Mouse (Mus musculus): ENCODE data around the gene Prr14l. TPM values are rescaled to one million over a fixed set of nuclear protein-coding genes. Genes with fewer than 3 reads are reported as not detected.
"Not testable (repeated sequence)": the region's sequence is repeated elsewhere in the genome, so short reads cannot be mapped to it uniquely, and the experiment has no call there.

Prr14l gene
- total RNA-seq, 2 experiments from 2014 or later = 53.9 to 55.0 TPM

DNA sequence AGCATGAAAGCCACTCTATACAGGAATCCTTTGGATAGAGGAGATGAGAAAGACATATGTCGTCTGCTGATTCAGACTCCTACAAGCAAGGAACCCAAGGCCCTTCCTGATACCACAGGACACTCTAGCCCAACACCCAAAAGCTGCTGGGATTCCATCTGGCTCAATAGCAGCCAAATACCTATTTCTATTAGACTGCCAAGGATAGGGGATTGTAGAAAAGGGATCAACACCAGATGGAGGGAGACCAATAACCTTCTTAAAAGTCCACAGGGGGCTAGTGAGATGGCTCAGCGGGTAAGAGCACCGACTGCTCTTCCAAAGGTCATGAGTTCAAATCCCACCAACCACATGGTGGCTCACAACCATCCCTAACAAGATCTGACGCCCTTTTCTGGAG lies 38.7 kb downstream of the Prr14l start:
- DNase-seq (ENCODE audit: extremely low spot score in 1 of 2, low spot score in 1 of 2) = no peak

DNA sequence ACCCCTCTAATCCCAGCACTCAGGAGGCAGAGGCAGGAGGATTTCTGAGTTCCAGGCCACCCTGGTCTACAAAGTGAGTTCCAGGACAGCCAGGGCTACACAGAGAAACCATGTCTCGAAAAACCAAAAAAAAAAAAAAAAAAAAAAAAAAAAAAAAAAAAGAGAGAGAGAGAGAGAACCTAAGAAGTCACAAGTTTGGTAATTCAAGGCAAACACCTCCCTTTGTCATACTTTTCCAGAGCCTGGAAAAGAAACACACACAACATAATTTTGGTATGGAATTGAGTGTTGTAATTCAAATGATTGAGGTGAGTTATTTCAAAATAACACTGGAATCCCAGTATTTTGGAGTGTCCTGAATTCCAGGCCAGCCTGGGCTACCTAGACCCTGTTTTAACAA lies 67.6 kb downstream of the Prr14l start:
- DNase-seq (ENCODE audit: extremely low spot score in 1 of 2, low spot score in 1 of 2) = not testable (repeated sequence)

DNA sequence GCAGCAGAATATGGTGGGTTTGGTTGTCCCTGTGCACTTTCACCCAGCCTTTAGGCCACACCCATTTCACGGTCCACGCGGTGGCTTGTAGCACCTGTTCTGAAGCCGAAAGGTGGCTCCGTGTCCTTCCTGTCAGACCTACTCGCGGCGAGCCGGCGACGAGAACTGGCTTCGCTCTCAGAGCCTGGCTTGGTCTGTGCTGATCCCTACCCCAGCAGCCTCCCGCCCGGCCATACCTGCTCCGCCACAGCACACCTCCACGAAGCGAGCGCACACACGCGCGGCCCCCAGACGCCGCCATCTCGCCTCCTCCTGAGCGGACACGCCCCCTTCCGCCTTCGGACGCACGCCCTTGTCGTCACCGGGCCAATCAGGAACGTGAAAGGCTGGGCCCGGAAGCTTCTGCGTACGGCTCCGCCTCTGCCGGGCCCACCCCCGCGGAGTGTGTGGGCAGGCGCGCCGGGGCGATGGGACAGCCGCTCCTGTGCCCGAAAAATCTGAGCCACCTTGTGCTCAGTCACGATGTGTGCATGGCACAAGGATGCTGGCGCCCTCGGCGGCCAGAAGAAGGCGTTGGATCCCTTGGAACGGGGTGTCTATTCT lies 68.6 kb downstream of the Prr14l start, which contains the start of gene Pisd:
Gene Pisd (minus strand): TSS at position 334 of the 603 bp plus-strand sequence.
- DNase-seq (ENCODE audit: extremely low spot score in 1 of 2, low spot score in 1 of 2) = peak; percentile 91 to 93

DNA sequence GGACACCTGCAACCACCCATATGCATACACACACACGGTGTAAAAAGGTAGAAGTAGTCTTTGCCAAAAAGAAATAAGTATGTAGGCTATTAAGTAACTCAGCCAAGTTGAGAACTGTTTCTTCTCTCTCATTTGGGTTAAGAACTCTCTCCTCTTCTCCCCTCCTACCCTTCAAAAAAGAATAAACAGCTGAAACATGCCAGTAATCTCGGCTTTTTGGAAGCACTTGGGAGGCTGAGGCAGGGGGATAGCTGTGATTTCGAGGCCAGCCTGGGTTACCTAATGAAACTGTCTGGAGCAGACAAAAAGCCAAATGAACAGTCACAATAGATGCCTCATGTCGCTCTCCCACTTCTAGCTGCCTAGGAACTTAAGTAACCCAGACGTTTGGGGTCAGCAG lies 69.3 kb downstream of the Prr14l start:
- no peak for DNase-seq (ENCODE audit: extremely low spot score in 1 of 2, low spot score in 1 of 2)

DNA sequence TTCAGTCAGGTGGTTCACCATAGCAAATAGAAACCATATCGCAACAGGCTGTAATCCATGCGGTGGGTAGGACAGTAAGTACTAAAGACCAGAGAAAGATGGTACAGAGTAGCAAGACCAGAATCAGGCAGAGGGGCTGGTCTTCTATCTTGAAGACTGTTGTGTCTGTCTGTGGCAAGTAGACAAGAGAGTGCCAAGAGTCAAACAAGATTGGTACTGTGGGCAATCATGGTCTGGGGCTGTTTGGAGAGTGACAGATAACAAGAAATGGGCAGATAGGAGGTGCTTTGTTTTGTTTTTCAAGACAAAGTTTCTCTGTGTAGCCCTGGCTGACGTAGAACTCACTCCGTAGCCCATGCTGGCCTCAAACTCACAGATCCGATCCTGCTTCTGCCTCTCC lies 72.5 kb downstream of the Prr14l start:
- no peak for DNase-seq (ENCODE audit: extremely low spot score in 1 of 2, low spot score in 1 of 2)

DNA sequence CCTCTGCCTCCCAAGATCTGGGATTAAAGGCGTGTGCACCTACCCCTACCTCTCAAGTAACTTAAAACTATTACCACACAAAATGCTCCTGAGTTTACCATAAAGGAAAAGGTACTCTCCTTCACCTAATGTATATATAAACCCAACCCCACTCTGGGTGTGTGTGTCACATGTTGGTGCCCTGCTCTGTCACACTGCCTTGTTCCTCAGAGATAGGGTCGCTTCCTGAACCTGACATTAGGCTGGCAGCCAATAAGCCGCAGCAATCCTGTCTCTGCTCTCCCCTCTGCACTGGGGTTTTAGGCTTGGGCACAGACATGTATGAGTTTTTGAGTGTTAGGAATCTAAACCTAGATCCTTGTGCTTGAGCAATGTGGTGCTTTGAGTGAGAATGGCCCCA lies 75.9 kb downstream of the Prr14l start:
- DNase-seq (ENCODE audit: extremely low spot score in 1 of 2, low spot score in 1 of 2) = no peak

DNA sequence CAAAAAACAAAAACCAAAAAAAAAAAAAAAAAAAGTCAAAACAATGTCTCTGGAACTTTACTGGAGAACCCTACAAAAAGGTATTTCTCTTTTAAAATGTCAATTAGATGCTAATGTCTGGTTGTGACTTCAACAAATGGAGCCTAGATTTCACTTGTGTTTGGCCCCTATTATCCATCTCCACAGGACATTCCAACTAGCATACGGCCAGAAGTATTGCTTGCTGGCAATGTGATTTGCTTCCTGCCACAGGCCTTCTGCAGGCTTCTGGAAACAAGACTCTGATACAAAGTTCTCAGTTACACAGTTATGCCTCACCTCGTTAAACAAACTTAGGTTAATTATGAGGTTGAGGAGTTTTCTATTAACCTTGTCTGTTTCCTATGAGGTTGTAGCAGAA lies 81.7 kb downstream of the Prr14l start:
- no peak for DNase-seq (ENCODE audit: extremely low spot score in 1 of 2, low spot score in 1 of 2)

DNA sequence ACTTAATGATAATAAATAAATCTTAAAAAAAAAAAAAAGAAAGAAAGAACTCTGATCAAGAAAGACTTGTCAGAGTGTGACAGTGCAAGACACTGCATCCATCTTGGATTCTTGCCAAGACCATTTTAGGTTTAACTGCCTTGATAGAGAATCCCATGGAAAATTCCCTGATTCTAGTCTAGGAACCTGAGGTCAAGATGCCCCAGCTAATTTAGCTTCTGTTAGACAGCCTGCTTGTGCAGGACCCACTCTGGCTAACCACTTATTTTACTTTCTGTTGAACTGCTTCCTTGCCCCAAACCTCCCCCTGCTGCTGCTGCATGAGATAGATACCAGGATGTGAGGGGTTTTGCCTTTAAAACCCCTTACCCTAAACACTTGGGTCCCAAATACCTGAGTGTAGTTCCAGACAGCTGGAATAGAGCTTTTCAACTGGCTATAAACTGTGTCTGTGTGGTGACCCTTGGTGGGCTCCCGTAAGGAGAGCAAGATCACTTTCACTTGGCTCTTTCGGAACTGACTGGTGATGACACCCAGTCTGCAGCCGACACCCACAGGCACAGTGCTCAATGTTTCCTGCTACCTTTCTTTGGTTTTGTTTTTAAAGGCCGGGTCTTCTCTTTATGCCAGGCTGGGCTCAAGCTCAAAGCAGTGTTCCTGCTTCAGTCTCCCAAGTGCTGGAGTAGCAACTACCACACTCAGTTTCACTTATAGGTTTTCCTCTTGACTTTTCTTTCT lies 86.3 kb downstream of the Prr14l start:
- no peak for DNase-seq (ENCODE audit: extremely low spot score in 1 of 2, low spot score in 1 of 2)

DNA sequence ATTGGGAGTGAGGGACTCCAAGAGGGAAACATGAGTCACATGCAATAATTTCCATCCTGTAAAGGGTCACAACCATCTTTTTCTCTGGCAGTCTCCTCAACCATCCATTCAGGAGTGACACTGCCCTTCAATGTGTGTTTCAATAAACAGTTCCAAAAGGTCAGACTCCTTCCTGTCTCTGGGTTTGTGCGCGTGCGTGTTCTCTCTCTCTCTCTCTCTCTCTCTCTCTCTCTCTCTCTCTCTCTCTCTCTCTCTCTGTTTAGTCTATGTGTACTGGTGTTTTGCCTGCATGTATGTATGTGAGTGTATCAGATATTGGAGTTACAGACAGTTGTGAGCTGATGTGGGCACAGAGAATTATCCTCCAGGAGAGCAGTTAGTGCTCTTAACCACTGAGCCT lies 87.1 kb downstream of the Prr14l start:
- no peak for DNase-seq (ENCODE audit: extremely low spot score in 1 of 2, low spot score in 1 of 2)

DNA sequence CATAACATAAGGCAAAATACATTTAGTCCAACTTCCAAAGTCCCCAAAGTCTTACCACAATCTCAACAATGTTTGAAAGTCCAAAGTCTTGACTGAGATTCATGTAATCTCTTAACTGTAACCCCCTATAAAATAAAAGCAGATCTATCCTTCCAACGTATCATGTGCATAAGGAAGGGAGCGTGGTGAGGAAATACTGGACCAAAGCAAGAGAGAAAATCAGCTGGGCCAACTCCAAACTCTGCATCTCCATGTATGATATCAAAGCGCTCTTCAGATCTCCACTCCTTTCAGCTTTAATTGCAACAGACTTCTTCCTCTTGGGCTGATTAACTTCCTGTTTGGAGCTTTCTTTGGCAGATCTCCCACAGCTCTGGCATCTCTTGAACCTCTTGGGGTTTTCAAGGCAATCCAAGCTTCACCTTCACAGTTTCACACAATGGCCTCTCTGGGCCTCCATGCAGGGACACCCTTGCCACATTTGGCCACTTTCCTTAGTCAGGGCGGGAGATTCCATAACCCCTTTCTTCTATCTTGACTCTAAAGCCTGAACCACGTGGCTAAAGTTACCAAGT lies 92.4 kb downstream of the Prr14l start:
- DNase-seq (ENCODE audit: extremely low spot score in 1 of 2, low spot score in 1 of 2) = no peak

DNA sequence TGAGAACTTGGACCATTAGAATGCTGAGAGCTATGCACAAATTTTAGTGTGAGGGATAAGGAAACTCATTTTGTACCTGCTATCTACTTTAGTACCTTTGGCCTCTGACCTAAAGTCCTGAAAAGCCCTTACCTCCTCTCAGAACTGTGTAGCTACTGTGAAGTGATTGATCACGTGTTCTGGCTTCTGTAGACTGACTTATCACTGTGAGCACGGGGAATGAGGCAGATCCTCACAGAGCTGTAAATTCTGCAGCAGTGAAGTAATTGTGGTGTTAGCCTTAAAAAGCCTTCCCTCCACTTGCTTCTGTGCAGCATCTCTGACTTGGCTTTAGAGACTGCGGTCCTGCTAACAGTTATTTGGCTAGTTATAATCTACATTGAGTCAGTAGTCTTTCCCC lies 93.3 kb downstream of the Prr14l start:
- DNase-seq (ENCODE audit: extremely low spot score in 1 of 2, low spot score in 1 of 2) = no peak

DNA sequence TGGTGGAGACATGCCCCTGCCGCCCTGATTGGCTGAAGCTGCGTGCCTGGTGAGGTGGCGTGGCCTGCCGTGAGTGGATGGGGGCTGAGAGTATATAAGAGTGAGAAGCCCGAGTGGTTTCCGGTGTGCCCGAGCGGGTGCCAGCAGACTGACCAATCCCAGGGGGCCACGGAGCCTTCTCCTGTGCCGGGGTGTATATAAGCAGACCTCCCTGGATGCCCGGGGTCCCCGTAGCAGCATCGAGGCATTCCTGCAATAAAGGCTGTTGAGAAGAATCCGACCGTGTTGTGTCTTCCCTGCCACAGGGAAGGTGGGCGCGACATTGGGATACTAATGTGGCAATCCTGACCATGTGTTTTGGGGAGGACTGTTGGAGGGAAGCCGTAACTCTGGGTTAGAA lies 93.7 kb downstream of the Prr14l start:
- DNase-seq (ENCODE audit: extremely low spot score in 1 of 2, low spot score in 1 of 2) = not testable (repeated sequence)

DNA sequence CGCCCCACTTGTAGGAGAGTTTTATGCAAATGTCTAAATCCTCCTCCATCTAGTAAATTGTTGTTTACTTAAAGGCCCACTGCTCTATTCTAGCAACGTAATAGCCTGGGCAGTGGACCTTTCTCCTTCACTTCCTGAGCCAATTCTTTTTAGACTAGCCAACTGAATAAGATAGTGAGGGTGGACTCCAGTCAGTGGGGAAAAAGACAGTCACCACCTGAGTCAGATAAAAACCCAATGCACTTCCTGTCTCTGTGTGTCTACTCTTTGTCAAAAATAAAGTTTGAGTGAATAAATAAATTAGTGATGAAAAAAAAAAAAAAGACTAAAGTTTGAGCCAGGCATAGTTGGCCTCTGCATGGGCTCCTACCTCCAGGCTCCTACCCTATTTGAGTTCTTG lies 94.4 kb downstream of the Prr14l start:
- DNase-seq (ENCODE audit: extremely low spot score in 1 of 2, low spot score in 1 of 2) = no peak

DNA sequence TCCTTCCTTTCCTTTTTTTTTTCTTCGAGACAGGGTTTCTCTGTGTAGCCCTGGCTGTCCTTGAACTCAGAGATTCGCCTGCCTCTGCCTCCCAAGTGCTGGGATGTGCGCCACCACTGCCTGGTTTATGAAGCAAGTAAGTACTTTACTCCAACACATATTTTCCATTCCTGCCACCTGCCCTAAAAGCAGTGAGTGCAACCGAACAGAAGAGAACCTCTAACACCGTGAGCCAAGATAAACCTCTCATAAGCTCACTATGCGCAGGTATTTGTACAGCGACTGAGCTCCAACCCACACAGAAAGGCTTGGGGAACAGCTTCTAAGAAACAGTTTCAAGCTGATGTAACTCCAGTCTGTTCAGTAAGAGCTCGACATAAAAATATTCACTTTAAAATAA lies 97.9 kb downstream of the Prr14l start:
- DNase-seq (ENCODE audit: extremely low spot score in 1 of 2, low spot score in 1 of 2) = no peak

DNA sequence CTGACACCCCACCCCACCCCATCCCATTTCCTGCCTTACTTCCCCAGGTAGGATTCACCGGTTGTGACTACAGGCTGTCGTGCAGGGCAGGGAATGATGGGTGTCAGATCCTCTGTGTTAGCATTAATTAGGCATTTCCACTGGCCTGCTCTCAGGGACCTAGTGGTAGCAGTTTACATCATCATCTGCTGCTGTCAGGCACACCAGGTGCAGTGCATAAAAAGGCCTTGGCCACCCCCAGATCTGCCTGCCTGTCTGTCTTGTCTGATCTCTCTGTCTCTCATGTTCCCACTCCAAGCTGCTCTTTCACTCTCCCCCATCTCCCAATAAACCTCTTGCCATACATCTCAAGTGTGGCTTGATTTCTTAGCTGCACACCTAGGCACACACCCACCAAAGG lies 102.3 kb downstream of the Prr14l start:
- no peak for DNase-seq (ENCODE audit: extremely low spot score in 1 of 2, low spot score in 1 of 2)

DNA sequence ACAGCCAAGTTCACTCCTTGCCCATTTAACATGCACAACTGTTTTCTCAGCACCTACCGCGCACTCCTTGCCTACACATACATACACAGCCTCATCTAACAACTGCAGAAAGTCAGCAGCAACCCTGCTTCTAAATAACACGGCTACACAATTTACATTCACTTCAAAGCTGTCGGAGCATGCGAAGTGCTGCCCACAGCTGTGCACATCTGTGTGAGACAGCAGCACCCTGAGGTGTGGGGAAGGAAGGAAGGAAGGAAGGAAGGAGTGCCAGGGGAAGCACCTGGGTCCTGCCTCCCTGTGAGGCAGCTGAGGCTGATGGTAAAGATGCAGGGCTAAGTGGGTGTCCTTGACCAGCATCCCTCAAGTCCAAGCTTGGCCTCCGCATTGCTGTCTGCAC lies 105.1 kb downstream of the Prr14l start:
- DNase-seq (ENCODE audit: extremely low spot score in 1 of 2, low spot score in 1 of 2) = no peak

DNA sequence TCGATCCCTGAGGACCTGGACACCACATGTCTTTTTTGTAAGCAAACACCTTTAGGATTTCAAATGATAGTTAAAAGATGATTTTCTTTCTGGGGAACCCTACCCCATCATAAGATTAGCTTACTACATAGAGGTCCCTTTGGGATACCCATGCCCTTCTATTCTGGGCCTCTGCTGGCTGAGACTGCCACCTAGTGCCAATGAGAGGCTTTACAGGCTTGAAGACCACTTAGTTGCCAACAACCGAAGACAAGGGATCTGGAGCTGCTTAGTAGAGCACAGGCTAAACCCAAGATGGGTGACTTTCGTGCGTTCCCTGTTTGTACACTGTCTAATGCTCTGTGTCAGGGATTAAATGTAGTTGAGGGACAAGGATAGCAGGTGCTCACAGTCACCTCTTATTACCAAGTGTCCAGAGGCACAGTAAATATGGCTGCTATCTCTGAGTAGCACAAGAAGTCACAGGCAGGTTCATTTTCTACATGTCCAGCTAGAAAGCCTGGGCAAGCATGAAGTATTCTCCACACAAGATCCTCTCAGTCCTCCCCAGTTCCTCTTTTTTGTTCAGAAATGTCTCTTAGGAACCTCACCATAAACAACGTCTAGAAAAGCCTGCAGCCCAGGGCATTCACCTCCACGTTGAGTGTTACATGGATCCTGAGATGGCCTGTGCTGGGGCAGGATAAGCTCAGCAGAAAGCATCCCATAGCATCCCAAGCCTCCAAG lies 106.2 kb downstream of the Prr14l start:
- peak in 1 of 2 experiments; percentile 37 for DNase-seq (ENCODE audit: extremely low spot score in 1 of 2, low spot score in 1 of 2)

DNA sequence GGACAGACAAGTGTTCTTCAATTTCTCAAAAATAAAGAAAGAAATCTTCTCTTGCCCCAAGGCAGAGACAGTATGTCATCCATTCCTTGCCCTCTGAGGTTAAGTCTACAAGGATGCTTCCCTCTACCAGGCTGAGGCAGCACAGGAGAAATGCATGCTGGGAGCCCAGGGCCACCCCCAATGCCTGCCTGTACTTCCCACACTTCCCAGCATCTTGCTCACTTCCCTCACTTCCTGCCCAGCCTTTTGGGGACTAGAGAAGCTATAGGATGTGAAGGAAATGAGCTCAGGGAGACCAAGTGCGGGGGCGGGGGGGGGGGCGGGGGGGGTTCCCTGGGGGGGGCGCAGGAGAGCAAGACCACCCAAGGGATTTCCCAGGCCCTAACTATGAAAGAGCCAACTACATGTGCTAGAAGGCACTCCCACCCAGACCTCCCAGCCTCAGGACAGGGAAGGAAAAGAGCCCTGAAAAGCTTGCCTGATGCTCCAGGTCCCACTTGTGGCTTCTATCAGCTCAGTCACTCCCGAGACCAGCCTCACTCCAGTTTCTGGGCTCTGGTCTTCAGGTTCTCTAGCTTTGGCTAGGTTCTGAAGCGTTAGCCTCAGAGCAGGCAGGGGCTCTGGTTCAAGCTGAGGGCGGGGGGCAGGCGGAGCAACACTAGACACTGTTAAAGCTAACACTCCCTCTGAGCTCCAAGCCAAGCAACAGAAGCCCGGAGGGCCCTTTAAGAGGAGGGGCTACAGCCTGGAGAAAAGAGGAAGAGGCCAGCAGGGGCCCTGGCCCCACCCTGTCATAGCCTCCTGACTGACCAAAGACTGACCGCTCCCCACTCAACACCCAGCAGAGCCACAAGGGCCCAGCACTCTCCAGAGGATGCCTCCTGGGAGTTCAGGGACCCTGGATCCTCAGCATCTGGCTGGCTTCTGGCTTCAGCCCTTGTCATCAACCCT lies 108.1 kb downstream of the Prr14l start:
- DNase-seq (ENCODE audit: extremely low spot score in 1 of 2, low spot score in 1 of 2) = peak in 1 of 2 experiments; percentile 41

DNA sequence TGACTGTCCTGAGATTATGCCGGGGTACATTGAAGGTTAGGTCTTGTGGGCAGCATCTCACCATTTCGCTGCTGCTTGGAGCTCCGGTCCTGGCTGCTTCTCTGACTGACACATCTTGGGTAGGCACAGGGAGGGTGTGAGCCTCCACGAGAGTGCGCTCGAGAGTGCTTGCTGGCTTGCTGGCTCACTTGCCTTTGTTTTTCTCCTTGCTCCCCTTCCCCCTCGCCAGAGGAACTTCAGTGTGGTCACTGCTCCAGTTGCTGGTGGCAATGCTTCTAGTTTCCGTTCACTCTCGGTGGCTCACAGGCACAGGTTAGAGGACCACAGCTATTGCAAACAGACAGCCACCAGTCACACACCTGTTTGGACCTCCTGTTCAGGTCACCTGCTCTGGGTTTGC lies 111.9 kb downstream of the Prr14l start:
- DNase-seq (ENCODE audit: extremely low spot score in 1 of 2, low spot score in 1 of 2) = peak; percentile 65 to 74

DNA sequence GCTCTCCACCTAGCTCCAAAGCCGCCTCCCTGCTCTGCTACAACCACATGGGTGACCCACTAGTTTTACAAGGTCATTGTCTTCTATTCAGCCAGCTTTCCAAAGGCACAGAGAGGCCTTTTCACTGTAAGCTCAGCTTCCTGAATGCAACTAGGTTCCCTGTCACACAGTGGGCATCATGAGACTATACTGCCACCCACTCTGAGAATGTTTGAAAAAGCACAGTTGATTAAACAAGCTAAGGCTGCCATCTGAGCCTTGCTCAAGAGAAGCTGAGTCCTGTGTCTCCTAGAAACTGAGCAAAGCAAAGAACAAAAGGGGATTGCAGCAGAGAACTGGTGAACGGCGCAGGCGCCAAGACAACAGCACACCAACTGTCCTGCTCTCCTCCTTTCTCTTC lies 112.7 kb downstream of the Prr14l start:
- DNase-seq (ENCODE audit: extremely low spot score in 1 of 2, low spot score in 1 of 2) = not testable (repeated sequence)

Data from layer of hippocampus, postnatal 25 days (tissue).